In genomic region chr17:46829856-46830535, GRCm38 (mm10) we compare ENCODE assay signal across 12 mouse cellular contexts. TPM values are rescaled to one million over a fixed set of nuclear protein-coding genes. Genes with fewer than 3 reads are reported as not detected.
A peak's percentile ranks its signal among the peaks of the same experiment; 100 is the strongest.
DNase-seq lines count a peak whose midpoint lies in the region; ATAC-seq and TF ChIP-seq lines count a peak whose summit lies in the region.
"Had no signal": no experiment of that assay in that cellular context is flagged by ENCODE, and none has a peak within 500 bp of the region (broad histone marks: within the 10 kb centered on the region; RNA-seq: fewer than 3 reads in every experiment).

No protein-coding gene starts in this region.

- H3K27me3 ChIP-seq in liver, adult 2 months (ENCODE audit: control insufficient read depth, insufficient read depth, low read length): no peaks in the 10 kb centered on the region
- no peaks in the 10 kb centered on the region for H3K27me3 ChIP-seq in liver, embryonic 11.5 days (replicated peaks; ENCODE audit: control insufficient read depth, insufficient read depth, low read length)
- H3K27me3 ChIP-seq in splenic B cell, adult 2 months (ENCODE audit: control insufficient read depth, insufficient read depth, low read length, poor library complexity, severe bottlenecking): no peaks in the 10 kb centered on the region
- H3K27me3 ChIP-seq in cerebellum, adult 2 months (ENCODE audit: control insufficient read depth, insufficient read depth, low read length): no peaks in the 10 kb centered on the region
- H3K27me3 ChIP-seq: hindbrain, embryonic 12.5 days; lung, embryonic 15.5 days; midbrain, embryonic 13.5 days; neural tube, embryonic 12.5 days had no signal

- ATAC-seq in CD4-positive, CD25-positive, alpha-beta regulatory T cell, adult 4 months: no peak
- no peak for ATAC-seq in liver, embryonic 11.5 days (replicated peaks; ENCODE audit: low FRiP score)
- ATAC-seq in hematopoietic stem cell, adult 5-6 weeks (replicated peaks in 1 of 2; ENCODE audit: insufficient read depth in 1 of 2, low FRiP score in 2 of 2, low TSS enrichment in 1 of 2, low read depth in 1 of 2, poor library complexity in 2 of 2, severe bottlenecking in 2 of 2): peak; percentile 29 to 43; a peak in 3 of 4 replicates
- no peak for ATAC-seq in activated CD4-positive, CD25-positive, alpha-beta regulatory T cell, adult 4 months
- ATAC-seq: midbrain, embryonic 13.5 days had no signal

- H3K4me1 ChIP-seq in liver, adult 2 months (ENCODE audit: control insufficient read depth, insufficient read depth, low read length): peaks cover 5% of the 10 kb centered on the region; the same call in 1 of the 2 replicates
- no peaks in the 10 kb centered on the region for H3K4me1 ChIP-seq in liver, embryonic 11.5 days (replicated peaks; ENCODE audit: control insufficient read depth, insufficient read depth, low read length)
- peaks cover 22% of the 10 kb centered on the region for H3K4me1 ChIP-seq in cerebellum, adult 2 months (ENCODE audit: control insufficient read depth, insufficient read depth, low read length)
- H3K4me1 ChIP-seq: hindbrain, embryonic 12.5 days; midbrain, embryonic 13.5 days; neural tube, embryonic 12.5 days had no signal

- peak; percentile 13 for DNase-seq in CD4-positive, CD25-positive, alpha-beta regulatory T cell, adult 2 months (ENCODE audit: low read depth, low spot score)
- peak; percentile 30 for DNase-seq in liver, adult 2 months (ENCODE audit: extremely low read depth, low read depth, low spot score)
- DNase-seq in liver, embryonic 11.5 days (ENCODE audit: low spot score): no peak
- DNase-seq in splenic B cell, adult 2 months (ENCODE audit: low read depth, low spot score): peak; percentile 67
- DNase-seq in cerebellum, adult 2 months: no peak

- no peak overlapping the region for H3K4me2 ChIP-seq in liver, embryonic 11.5 days
- H3K4me2 ChIP-seq: hindbrain, embryonic 12.5 days; lung, embryonic 15.5 days; midbrain, embryonic 13.5 days; neural tube, embryonic 12.5 days had no signal

- no peak overlapping the region for H3K27ac ChIP-seq in liver, adult 2 months (replicated peaks; ENCODE audit: insufficient read depth, low read depth, low read length)
- no peak overlapping the region for H3K27ac ChIP-seq in liver, embryonic 11.5 days (ENCODE audit: low read depth, low read length)
- H3K27ac ChIP-seq in cerebellum, adult 2 months (ENCODE audit: insufficient read depth, low read length): no peak overlapping the region
- H3K27ac ChIP-seq: hindbrain, embryonic 12.5 days; lung, embryonic 15.5 days; midbrain, embryonic 13.5 days; neural tube, embryonic 12.5 days had no signal

- no peaks in the 10 kb centered on the region for H3K9me3 ChIP-seq in liver, embryonic 11.5 days (ENCODE audit: control insufficient read depth, low read length)
- H3K9me3 ChIP-seq: hindbrain, embryonic 12.5 days; lung, embryonic 15.5 days; midbrain, embryonic 13.5 days; neural tube, embryonic 12.5 days had no signal

- H3K9ac ChIP-seq in liver, adult 2 months (ENCODE audit: low read depth, low read length): no peak overlapping the region
- no peak overlapping the region for H3K9ac ChIP-seq in liver, embryonic 11.5 days (ENCODE audit: low read depth, low read length)
- H3K9ac ChIP-seq: hindbrain, embryonic 12.5 days; lung, embryonic 15.5 days; midbrain, embryonic 13.5 days; neural tube, embryonic 12.5 days had no signal

- TF ChIP-seq POLR2A in liver, adult 2 months (IDR thresholded peaks at IDR 0.05; ENCODE audit: extremely low read depth, insufficient read depth, low read length): no peak
- TF ChIP-seq POLR2A in cerebellum, adult 2 months (IDR thresholded peaks at IDR 0.05; ENCODE audit: borderline replicate concordance, insufficient read depth, low read length): no peak

- H3K36me3 ChIP-seq in liver, adult 2 months (ENCODE audit: control insufficient read depth, insufficient read depth, low read length): peaks cover 15% of the 10 kb centered on the region
- peaks cover 12% of the 10 kb centered on the region; the same call in 1 of the 2 replicates for H3K36me3 ChIP-seq in liver, embryonic 11.5 days (ENCODE audit: control insufficient read depth, insufficient read depth, low read length)
- peaks cover 10% of the 10 kb centered on the region; the same call in 1 of the 2 replicates for H3K36me3 ChIP-seq in splenic B cell, adult 2 months (ENCODE audit: control insufficient read depth, insufficient read depth, low read length, poor library complexity, severe bottlenecking)

- 82% methylated on average over 11 of the region's 11 CpGs for WGBS in liver, adult 2 months
- 70% methylated on average over 11 of the region's 11 CpGs for WGBS in liver, embryonic 11.5 days
- WGBS in cerebellum, adult 2 months: 76% methylated on average over 11 of the region's 11 CpGs

- H3K4me3 ChIP-seq in liver, adult 2 months (ENCODE audit: insufficient read depth, low read depth, low read length): no peak overlapping the region
- H3K4me3 ChIP-seq in liver, embryonic 11.5 days (ENCODE audit: low read depth, low read length): no peak overlapping the region
- no peak overlapping the region for H3K4me3 ChIP-seq in cerebellum, adult 2 months (replicated peaks; ENCODE audit: insufficient read depth, low read depth, low read length)
- H3K4me3 ChIP-seq: hindbrain, embryonic 12.5 days; lung, embryonic 15.5 days; midbrain, embryonic 13.5 days; neural tube, embryonic 12.5 days had no signal

- H3K79me2 ChIP-seq in liver, adult 2 months (ENCODE audit: control insufficient read depth, insufficient read depth, low read length): peaks cover 7% of the 10 kb centered on the region; the same call in 1 of the 2 replicates

- TF ChIP-seq CTCF in liver, adult 2 months (IDR thresholded peaks at IDR 0.05; ENCODE audit: low read depth, low read length): no peak
- TF ChIP-seq CTCF in cerebellum, adult 2 months (IDR thresholded peaks at IDR 0.05; ENCODE audit: borderline replicate concordance, insufficient read depth, low read depth, low read length): no peak

RNA-seq across cellular contexts. Expression of gene Bicral, which starts 28.3 kb away (rescaled TPM):
- 10 to 100 TPM; 10.8 to 11.9 TPM for polyA plus RNA-seq in CD4-positive, CD25-positive, alpha-beta regulatory T cell, adult 4 months (2017; shearing (Covaris generic))
- 7.9 and 13.5 TPM in 2 replicates for total RNA-seq in liver, adult 2 months (2014; rRNA removed)
- polyA plus RNA-seq in liver, adult 2 months (2012; rRNA removed): 3.2 and 3.9 TPM in 2 replicates
- polyA plus RNA-seq in liver, embryonic 11.5 days (2014; fragmentation: Nextera tagmentation; extraction: Ambion mirVana): 6.3 and 7.4 TPM in 2 replicates
- total RNA-seq in hematopoietic stem cell, adult 5-6 weeks (2017): 27.0 and 27.5 TPM in 2 replicates
- polyA plus RNA-seq in activated CD4-positive, CD25-positive, alpha-beta regulatory T cell, adult 4 months (2017; shearing (Covaris generic)): 1 to 10 TPM; 8.3 to 8.5 TPM
- 35.9 and 36.8 TPM in 2 replicates for polyA plus RNA-seq in cerebellum, adult 2 months (2012; rRNA removed)

RNA-seq across cellular contexts. Expression of gene Rpl7l1, which starts 47.5 kb away (rescaled TPM):
- 100 to 1,000 TPM; 159 to 205 TPM for polyA plus RNA-seq in CD4-positive, CD25-positive, alpha-beta regulatory T cell, adult 4 months (2017; shearing (Covaris generic))
- total RNA-seq in liver, adult 2 months (2014; rRNA removed): 41.2 and 43.6 TPM in 2 replicates
- polyA plus RNA-seq in liver, adult 2 months (2012; rRNA removed): 21.6 and 24.6 TPM in 2 replicates
- 195 and 201 TPM in 2 replicates for polyA plus RNA-seq in liver, embryonic 11.5 days (2014; fragmentation: Nextera tagmentation; extraction: Ambion mirVana)
- 121 and 185 TPM in 2 replicates for total RNA-seq in hematopoietic stem cell, adult 5-6 weeks (2017)
- polyA plus RNA-seq in activated CD4-positive, CD25-positive, alpha-beta regulatory T cell, adult 4 months (2017; shearing (Covaris generic)): 100 to 1,000 TPM; 144 to 146 TPM
- 60.2 and 61.6 TPM in 2 replicates for polyA plus RNA-seq in cerebellum, adult 2 months (2012; rRNA removed)

RNA-seq across cellular contexts. Expression of gene 2310039H08Rik, which starts 57.6 kb away (rescaled TPM):
- 10 to 100 TPM; 16.1 to 18.9 TPM for polyA plus RNA-seq in CD4-positive, CD25-positive, alpha-beta regulatory T cell, adult 4 months (2017; shearing (Covaris generic))
- total RNA-seq in liver, adult 2 months (2014; rRNA removed): 97.6 and 124 TPM in 2 replicates
- 167 and 185 TPM in 2 replicates for polyA plus RNA-seq in liver, adult 2 months (2012; rRNA removed)
- 76.6 and 82.5 TPM in 2 replicates for polyA plus RNA-seq in liver, embryonic 11.5 days (2014; fragmentation: Nextera tagmentation; extraction: Ambion mirVana)
- 8.1 and 22.0 TPM in 2 replicates for total RNA-seq in hematopoietic stem cell, adult 5-6 weeks (2017)
- polyA plus RNA-seq in activated CD4-positive, CD25-positive, alpha-beta regulatory T cell, adult 4 months (2017; shearing (Covaris generic)): 10 to 100 TPM; 20.0 to 25.1 TPM
- polyA plus RNA-seq in cerebellum, adult 2 months (2012; rRNA removed): 22.0 and 22.1 TPM in 2 replicates

Comparison
In these comparisons a context has a peak if more than half of its experiments do, and no peak if none do; other contexts are left out.
1. DNase-seq: peak in CD4-positive, CD25-positive, alpha-beta regulatory T cell, adult 2 months (single experiment), liver, adult 2 months (single experiment) and splenic B cell, adult 2 months (single experiment); none in liver, embryonic 11.5 days (single experiment) and cerebellum, adult 2 months (0 of 2).
2. ATAC-seq: peak in hematopoietic stem cell, adult 5-6 weeks (2 of 2); none in CD4-positive, CD25-positive, alpha-beta regulatory T cell, adult 4 months (single experiment), liver, embryonic 11.5 days (single experiment) and activated CD4-positive, CD25-positive, alpha-beta regulatory T cell, adult 4 months (single experiment).